Mouse (Mus musculus) hindbrain, embryonic 12.5 days (tissue): ENCODE measurements around the gene Plrg1. TPM values are rescaled to one million over a fixed set of nuclear protein-coding genes. Genes with fewer than 3 reads are reported as not detected.
A peak's percentile ranks its signal among the peaks of the same experiment; 100 is the strongest.

ENCODE experiments used
- ATAC-seq: fragments of 200-750 bp; cut with Nextera tagmentation; 2 replicates; pipeline ENCODE4 v1.8.0; 2017; ENCODE audit warnings: moderate TSS enrichment; ENCODE audit not compliant: low FRiP score
- H3K27ac ChIP-seq: fragments of 300-500 bp; sonication (generic); 2 replicates; pipeline ENCODE4 v1.5.1; 2016; ENCODE audit warnings: mild to moderate bottlenecking
- H3K27me3 ChIP-seq: fragments of 300-500 bp; sonication (generic); 2 replicates; pipeline ENCODE4 v1.6.1; 2016; ENCODE audit warnings: mild to moderate bottlenecking
- H3K36me3 ChIP-seq: fragments of 300-500 bp; sonication (generic); 2 replicates; pipeline ENCODE4 v1.6.1; 2016; ENCODE audit warnings: mild to moderate bottlenecking
- H3K4me1 ChIP-seq: fragments of 300-500 bp; sonication (generic); 2 replicates; pipeline ENCODE4 v1.6.1; 2016
- H3K4me2 ChIP-seq: fragments of 300-500 bp; sonication (generic); replicated peaks from 2 replicates; pipeline ENCODE4 v1.6.1; 2016; ENCODE audit warnings: mild to moderate bottlenecking
- H3K4me3 ChIP-seq: fragments of 300-500 bp; sonication (generic); 2 replicates; pipeline ENCODE4 v1.5.1; 2016; ENCODE audit warnings: mild to moderate bottlenecking
- H3K9ac ChIP-seq: fragments of 300-500 bp; sonication (generic); 2 replicates; pipeline ENCODE4 v1.6.1; 2016; ENCODE audit warnings: mild to moderate bottlenecking, moderate library complexity
- H3K9me3 ChIP-seq: fragments of 300-500 bp; sonication (generic); replicated peaks from 2 replicates; pipeline ENCODE4 v1.6.1; 2016; ENCODE audit warnings: mild to moderate bottlenecking
- WGBS: fragments of 180-500 bp; shearing (Covaris S2); methylation state at CpG from one replicate; pipeline ENCODE4 v1.1.7; 2016; 5-methylcytosine and 5-hydroxymethylcytosine counted together
- polyA plus RNA-seq: library from polyadenylated mRNA; unstranded; fragments of >200 nt; fragmentation: Nextera tagmentation; extraction: Ambion mirVana; gene quantifications from 2 replicates; pipeline ENCODE4 v1.2.1, GENCODE M21; 2016

Gene Plrg1
- polyA plus RNA-seq, 1 experiment from 2014 or later = 106 TPM

- Histone ChIP-seq H3K27ac (no peak overlapping the region), H3K4me1 (peaks cover 9% of the 10 kb centered on the region), H3K4me2 (peak overlapping the region; percentile 90), H3K9me3 (no peaks in the 10 kb centered on the region), H3K4me3 (peak overlapping the region; percentile 77), H3K27me3 (no peaks in the 10 kb centered on the region), H3K9ac (no peak overlapping the region), H3K36me3 (peaks cover 18% of the 10 kb centered on the region)
- WGBS = 40% methylated on average over 13 of the region's 13 CpGs
- ATAC-seq = no peak
These were observed 563 bp upstream of the Plrg1 start for GRCm38 (mm10) chr3:83054759-83055158.

GRCm38 (mm10) chr3:83057046-83057445 is 1.7 kb downstream of the Plrg1 start:
- no peak overlapping the region for H3K4me2 ChIP-seq
- 0 out of 2 replicates have a peak overlapping the region, but pooled peaks have one; percentile 77 for H3K4me3 ChIP-seq
- WGBS = 97% methylated on average over 2 of the region's 2 CpGs
- peaks cover 40% of the 10 kb centered on the region for H3K36me3 ChIP-seq
- H3K9me3 ChIP-seq = no peaks in the 10 kb centered on the region
- no peak overlapping the region for H3K27ac ChIP-seq
- peaks cover 9% of the 10 kb centered on the region for H3K4me1 ChIP-seq
- ATAC-seq = no peak
- no peak overlapping the region for H3K9ac ChIP-seq
- no peaks in the 10 kb centered on the region for H3K27me3 ChIP-seq

DNA sequence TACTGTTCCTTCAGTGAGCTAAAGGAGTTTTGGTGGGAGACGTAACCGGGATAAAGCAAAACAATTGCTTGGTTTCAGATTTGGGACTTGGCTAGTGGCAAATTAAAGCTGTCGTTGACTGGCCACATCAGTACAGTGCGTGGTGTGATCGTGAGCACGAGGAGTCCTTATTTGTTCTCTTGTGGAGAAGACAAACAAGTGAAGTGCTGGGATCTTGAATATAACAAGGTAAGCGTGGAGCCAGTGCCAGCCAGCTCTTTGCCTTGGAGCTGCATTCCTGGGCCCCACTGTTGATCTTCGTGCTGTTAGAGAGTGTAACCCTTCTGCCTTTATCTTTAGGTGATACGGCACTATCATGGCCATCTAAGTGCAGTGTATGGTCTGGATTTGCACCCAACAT is 12.6 kb downstream of the Plrg1 start:
- Histone ChIP-seq H3K9me3 (no peaks in the 10 kb centered on the region), H3K4me3 (no peak overlapping the region), H3K27ac (no peak overlapping the region), H3K27me3 (no peaks in the 10 kb centered on the region), H3K4me1 (no peaks in the 10 kb centered on the region), H3K4me2 (no peak overlapping the region), H3K9ac (no peak overlapping the region), H3K36me3 (peaks cover 82% of the 10 kb centered on the region)
- ATAC-seq = no peak
- WGBS = 96% methylated on average over 9 of the region's 9 CpGs

DNA sequence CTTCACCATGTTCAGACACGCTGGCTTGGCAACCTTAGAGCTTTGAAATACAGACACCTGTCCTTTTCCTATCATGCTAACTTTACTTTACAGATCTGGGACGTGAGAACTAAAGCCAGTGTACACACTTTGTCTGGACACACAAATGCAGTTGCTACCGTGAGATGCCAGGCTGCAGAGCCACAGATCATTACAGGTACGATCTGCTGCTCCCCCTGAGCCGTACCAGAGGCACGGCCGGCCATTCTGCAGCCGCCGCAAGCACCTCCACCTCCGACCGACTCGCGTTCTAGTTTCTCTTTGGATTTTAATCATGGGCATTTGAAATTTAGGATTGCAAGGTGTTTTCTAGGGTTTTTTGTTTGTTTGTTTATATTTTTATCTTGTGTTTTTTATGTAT is 13.5 kb downstream of the Plrg1 start:
- Histone ChIP-seq H3K4me2 (no peak overlapping the region), H3K27ac (no peak overlapping the region), H3K36me3 (peaks cover 76% of the 10 kb centered on the region), H3K4me3 (no peak overlapping the region), H3K9me3 (no peaks in the 10 kb centered on the region), H3K9ac (no peak overlapping the region), H3K4me1 (no peaks in the 10 kb centered on the region), H3K27me3 (no peaks in the 10 kb centered on the region)
- WGBS = 96% methylated on average over 13 of the region's 13 CpGs
- ATAC-seq = no peak

- Histone ChIP-seq H3K4me1 (no peaks in the 10 kb centered on the region), H3K9me3 (no peaks in the 10 kb centered on the region), H3K27me3 (no peaks in the 10 kb centered on the region), H3K4me2 (no peak overlapping the region), H3K9ac (no peak overlapping the region), H3K27ac (no peak overlapping the region), H3K4me3 (no peak overlapping the region), H3K36me3 (peaks cover 81% of the 10 kb centered on the region)
- 91% methylated on average over 4 of the region's 4 CpGs for WGBS
- no peak for ATAC-seq
These were observed 14.9 kb downstream of the Plrg1 start for GRCm38 (mm10) chr3:83070231-83070630.

GRCm38 (mm10) chr3:83076563-83076962 is 21.2 kb downstream of the Plrg1 start:
- ATAC-seq = peak; percentile 49
- Histone ChIP-seq H3K4me1 (peaks cover 10% of the 10 kb centered on the region), H3K4me2 (no peak overlapping the region), H3K9me3 (no peaks in the 10 kb centered on the region), H3K9ac (no peak overlapping the region), H3K27ac (no peak overlapping the region), H3K36me3 (peaks cover 25% of the 10 kb centered on the region), H3K4me3 (no peak overlapping the region), H3K27me3 (no peaks in the 10 kb centered on the region)
- WGBS = 32% methylated on average over 3 of the region's 3 CpGs

DNA sequence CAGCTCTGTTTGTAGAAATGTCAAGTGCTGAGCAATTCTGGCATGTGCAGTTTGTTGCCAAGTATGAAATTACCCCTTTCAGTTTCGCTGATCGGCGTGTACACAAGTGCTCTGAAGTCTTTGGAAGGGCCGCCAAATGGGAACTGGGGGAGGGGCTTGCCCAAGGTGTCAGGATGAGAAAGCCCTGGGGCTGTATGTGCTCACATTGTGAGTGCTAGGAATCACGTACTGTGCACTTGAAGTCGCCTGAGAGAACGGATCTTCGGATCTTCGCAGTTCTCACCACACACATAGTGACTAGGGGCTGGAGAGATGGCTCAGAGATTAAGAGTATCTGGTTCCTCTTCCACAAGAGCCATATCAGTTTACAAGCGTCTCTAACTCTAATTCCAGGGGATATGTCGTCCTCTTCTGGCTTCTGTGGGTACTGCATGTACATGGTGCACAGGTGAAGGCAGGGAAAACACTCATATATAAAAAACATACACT is 25.3 kb downstream of the Plrg1 start:
- no peak overlapping the region for H3K27ac ChIP-seq
- no peak overlapping the region for H3K9ac ChIP-seq
- peak overlapping the region; percentile 11; the same call in 1 of the 2 replicates for H3K4me3 ChIP-seq
- H3K9me3 ChIP-seq = no peaks in the 10 kb centered on the region
- peak overlapping the region; percentile 48 for H3K4me2 ChIP-seq
- peak; percentile 63 for ATAC-seq
- H3K36me3 ChIP-seq = no peaks in the 10 kb centered on the region
- peaks cover 10% of the 10 kb centered on the region for H3K4me1 ChIP-seq
- 4% methylated on average over 11 of the region's 11 CpGs for WGBS
- no peaks in the 10 kb centered on the region for H3K27me3 ChIP-seq

GRCm38 (mm10) chr3:83097586-83097985 is 42.3 kb downstream of the Plrg1 start:
- H3K4me2 ChIP-seq = no peak overlapping the region
- H3K4me1 ChIP-seq = peaks cover 24% of the 10 kb centered on the region
- H3K27me3 ChIP-seq = 0 out of 2 replicates have a peak, but pooled peaks cover 2% of the 10 kb centered on the region
- no peak overlapping the region for H3K27ac ChIP-seq
- no peak overlapping the region for H3K9ac ChIP-seq
- no peak overlapping the region for H3K4me3 ChIP-seq
- WGBS = 39% methylated on average over 6 of the region's 6 CpGs
- H3K9me3 ChIP-seq = no peaks in the 10 kb centered on the region
- ATAC-seq = no peak
- H3K36me3 ChIP-seq = no peaks in the 10 kb centered on the region

- Histone ChIP-seq H3K4me3 (peak overlapping the region; percentile 21), H3K27ac (peak overlapping the region; percentile 72), H3K9ac (0 out of 2 replicates have a peak overlapping the region, but pooled peaks have one; percentile 32), H3K36me3 (no peaks in the 10 kb centered on the region), H3K4me2 (peak overlapping the region; percentile 53), H3K4me1 (peaks cover 24% of the 10 kb centered on the region), H3K9me3 (no peaks in the 10 kb centered on the region), H3K27me3 (0 out of 2 replicates have a peak, but pooled peaks cover 2% of the 10 kb centered on the region)
- ATAC-seq = peak; percentile 92
- 4% methylated on average over 14 of the region's 14 CpGs for WGBS
These were observed 43.3 kb downstream of the Plrg1 start for GRCm38 (mm10) chr3:83098546-83099034.

DNA sequence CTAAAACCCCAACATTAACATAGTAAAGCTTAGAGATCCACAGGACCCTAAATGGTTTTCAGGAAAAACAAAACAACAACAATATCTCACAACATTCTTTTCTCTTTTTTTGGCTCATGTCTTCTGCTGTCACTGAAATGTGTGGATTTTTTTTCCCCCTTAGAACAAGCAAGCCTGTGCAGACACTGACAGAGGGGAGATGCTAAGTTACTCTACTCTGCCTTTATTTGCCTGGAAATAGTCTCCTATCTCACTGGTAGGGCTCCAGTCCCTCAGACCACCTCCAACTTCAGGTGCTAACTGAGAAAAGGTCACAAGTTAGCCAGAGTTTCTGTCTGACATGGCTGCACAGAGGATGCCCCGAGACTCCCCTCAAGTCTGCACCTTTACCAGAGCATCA is 43.8 kb downstream of the Plrg1 start:
- Histone ChIP-seq H3K4me1 (peaks cover 24% of the 10 kb centered on the region), H3K9me3 (no peaks in the 10 kb centered on the region), H3K27me3 (0 out of 2 replicates have a peak, but pooled peaks cover 2% of the 10 kb centered on the region), H3K4me2 (peak overlapping the region; percentile 53), H3K9ac (0 out of 2 replicates have a peak overlapping the region, but pooled peaks have one; percentile 32), H3K4me3 (peak overlapping the region; percentile 21; the same call in 1 of the 2 replicates), H3K27ac (peak overlapping the region; percentile 72), H3K36me3 (no peaks in the 10 kb centered on the region)
- ATAC-seq = peak; percentile 47
- 65% methylated on average over 1 of the region's 1 CpGs for WGBS

DNA sequence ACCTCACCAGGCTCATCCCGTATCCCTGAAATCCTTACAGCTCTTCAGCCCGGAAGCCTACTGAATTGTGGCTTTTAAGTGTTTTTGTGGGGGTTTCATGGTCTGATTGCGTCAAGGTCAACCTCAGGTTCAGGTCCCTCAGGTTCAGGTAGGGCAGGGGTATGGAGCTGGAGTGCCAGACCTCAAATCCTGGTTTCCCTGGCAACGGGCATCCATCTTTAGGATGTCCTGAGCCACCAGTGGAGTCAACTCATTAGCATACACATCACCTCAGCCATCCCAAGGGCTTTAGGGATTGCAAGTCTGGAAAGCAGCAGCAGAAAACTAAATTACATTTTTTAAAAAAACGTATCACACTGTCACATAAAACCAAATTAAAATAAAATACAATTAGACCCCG is 44.3 kb downstream of the Plrg1 start:
- peak; percentile 68 for ATAC-seq
- WGBS = 44% methylated on average over 6 of the region's 6 CpGs
- H3K36me3 ChIP-seq = no peaks in the 10 kb centered on the region
- H3K4me2 ChIP-seq = no peak overlapping the region
- peaks cover 24% of the 10 kb centered on the region for H3K4me1 ChIP-seq
- no peak overlapping the region for H3K4me3 ChIP-seq
- H3K27me3 ChIP-seq = 0 out of 2 replicates have a peak, but pooled peaks cover 2% of the 10 kb centered on the region
- no peak overlapping the region for H3K27ac ChIP-seq
- no peaks in the 10 kb centered on the region for H3K9me3 ChIP-seq
- no peak overlapping the region for H3K9ac ChIP-seq

DNA sequence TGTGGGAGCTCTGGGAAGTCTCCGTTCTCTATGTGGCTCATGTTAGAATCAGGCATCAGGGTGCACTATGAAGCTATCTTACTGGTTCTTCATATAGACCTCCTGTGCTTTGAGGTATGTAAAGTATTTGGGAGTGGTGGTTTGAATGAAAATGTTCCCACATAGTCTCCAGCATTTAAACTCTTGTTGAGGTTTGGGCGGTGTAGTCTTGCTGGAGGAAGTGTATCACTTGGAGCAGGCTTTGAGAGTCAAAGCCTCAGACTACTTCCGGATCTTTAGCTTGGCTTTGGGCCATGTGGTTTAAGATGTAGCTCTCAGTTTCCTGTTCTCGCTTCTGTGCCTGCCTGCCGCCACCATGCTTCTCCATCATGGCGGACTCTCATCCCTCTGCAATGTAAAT is 47.0 kb downstream of the Plrg1 start:
- Histone ChIP-seq H3K4me1 (peaks cover 24% of the 10 kb centered on the region), H3K9me3 (no peaks in the 10 kb centered on the region), H3K27me3 (0 out of 2 replicates have a peak, but pooled peaks cover 2% of the 10 kb centered on the region), H3K4me2 (no peak overlapping the region), H3K36me3 (no peaks in the 10 kb centered on the region), H3K4me3 (no peak overlapping the region), H3K9ac (no peak overlapping the region), H3K27ac (no peak overlapping the region)
- ATAC-seq = no peak
- WGBS = 93% methylated on average over 6 of the region's 6 CpGs

GRCm38 (mm10) chr3:83110163-83110562 is 54.8 kb downstream of the Plrg1 start:
- 26% methylated on average over 4 of the region's 4 CpGs for WGBS
- H3K27me3 ChIP-seq = no peaks in the 10 kb centered on the region

More at GRCm38 (mm10) chr3:83110163-83110562, 54.8 kb downstream of the Plrg1 start:
- Histone ChIP-seq H3K9me3 (no peaks in the 10 kb centered on the region), H3K9ac (no peak overlapping the region), H3K36me3 (no peaks in the 10 kb centered on the region), H3K4me2 (no peak overlapping the region), H3K27ac (no peak overlapping the region), H3K4me3 (no peak overlapping the region), H3K4me1 (peaks cover 22% of the 10 kb centered on the region)
- peak; percentile 39; the same call in 1 of the 2 replicates for ATAC-seq
